Mouse (Mus musculus) bone marrow macrophage, adult 2 months (primary cell): ENCODE data around the gene Creb5. TPM values are rescaled to one million over a fixed set of nuclear protein-coding genes. Genes with fewer than 3 reads are reported as not detected.
A peak's percentile ranks its signal among the peaks of the same experiment; 100 is the strongest.

Experiments used
- H3K27ac ChIP-seq: 2 replicates; pipeline ENCODE4 v1.5.1; 2012; ENCODE audit warnings: low read depth, low read length; ENCODE audit not compliant: insufficient read depth
- H3K4me1 ChIP-seq: 2 replicates; pipeline ENCODE4 v1.6.1; 2012; ENCODE audit warnings: low read length; ENCODE audit not compliant: control insufficient read depth, insufficient read depth
- H3K4me3 ChIP-seq: 2 replicates; pipeline ENCODE4 v1.5.1; 2012; ENCODE audit warnings: mild to moderate bottlenecking, low read length, moderate library complexity; ENCODE audit not compliant: insufficient read depth
- CTCF ChIP-seq: IDR thresholded peaks from 2 replicates; pipeline ENCODE4 v1.5.1; 2012; ENCODE audit warnings: low read depth, mild to moderate bottlenecking, low read length, moderate library complexity
- POLR2A ChIP-seq: IDR thresholded peaks from 2 replicates; pipeline ENCODE4 v1.6.1; 2012; ENCODE audit warnings: mild to moderate bottlenecking, low read depth, low read length, borderline replicate concordance
- polyA plus RNA-seq: library from polyadenylated mRNA; stranded (reverse); fragments of >200 nt; gene quantifications from 2 replicates; pipeline ENCODE4 v1.2.4, GENCODE M21; 2012; ENCODE audit not compliant: missing spikeins, insufficient read depth, insufficient read length

The Creb5 gene
- polyA plus RNA-seq, 1 experiment = 26.2 TPM

DNA sequence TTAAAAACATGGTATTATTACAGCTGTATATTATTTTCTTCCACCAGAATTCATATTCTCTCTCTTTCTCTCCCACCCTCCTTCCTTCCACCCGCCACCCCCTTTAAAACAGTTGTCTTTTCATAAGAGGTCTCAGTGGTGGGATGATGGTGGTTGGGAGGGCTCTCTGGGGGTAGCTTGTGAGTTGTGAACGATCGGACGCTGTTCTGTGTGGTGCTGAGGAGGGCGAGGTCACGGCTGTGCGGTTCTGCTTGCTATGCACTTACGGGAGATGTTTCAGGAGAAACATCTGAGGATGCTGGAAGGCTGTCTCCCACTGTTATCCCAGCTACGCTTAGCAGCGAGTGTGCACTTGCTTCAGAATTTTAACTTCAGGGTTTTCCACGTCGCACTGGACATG, 287.0 kb downstream of the Creb5 start:
- Histone ChIP-seq H3K4me1 (peaks cover 64% of the 10 kb centered on the region), H3K4me3 (peak overlapping the region; percentile 69), H3K27ac (no peak overlapping the region)
- no peak for TF ChIP-seq POLR2A
- no peak for TF ChIP-seq CTCF

DNA sequence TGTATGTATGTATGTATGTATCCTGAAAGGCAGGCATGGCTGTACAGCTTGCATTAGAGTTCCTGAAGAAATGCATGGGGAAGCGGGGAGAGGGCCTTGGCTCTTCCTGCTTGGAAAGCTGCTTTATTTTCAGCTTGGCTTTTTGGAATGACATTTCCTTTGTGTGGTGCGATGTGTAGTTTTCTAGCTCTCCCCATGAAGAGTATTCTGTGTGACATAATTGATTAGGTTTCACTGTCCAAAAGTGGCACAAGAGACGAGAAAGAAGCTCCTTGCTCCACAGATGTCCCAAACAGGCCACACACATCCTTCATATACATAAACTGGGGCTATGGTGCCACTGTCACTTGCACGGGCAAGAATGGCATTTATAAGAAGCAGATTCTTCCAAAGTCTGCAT, 288.1 kb downstream of the Creb5 start:
- Histone ChIP-seq H3K27ac (no peak overlapping the region), H3K4me1 (peaks cover 58% of the 10 kb centered on the region), H3K4me3 (0 out of 2 replicates have a peak overlapping the region, but pooled peaks have one; percentile 17)
- TF ChIP-seq CTCF = no peak
- no peak for TF ChIP-seq POLR2A

DNA sequence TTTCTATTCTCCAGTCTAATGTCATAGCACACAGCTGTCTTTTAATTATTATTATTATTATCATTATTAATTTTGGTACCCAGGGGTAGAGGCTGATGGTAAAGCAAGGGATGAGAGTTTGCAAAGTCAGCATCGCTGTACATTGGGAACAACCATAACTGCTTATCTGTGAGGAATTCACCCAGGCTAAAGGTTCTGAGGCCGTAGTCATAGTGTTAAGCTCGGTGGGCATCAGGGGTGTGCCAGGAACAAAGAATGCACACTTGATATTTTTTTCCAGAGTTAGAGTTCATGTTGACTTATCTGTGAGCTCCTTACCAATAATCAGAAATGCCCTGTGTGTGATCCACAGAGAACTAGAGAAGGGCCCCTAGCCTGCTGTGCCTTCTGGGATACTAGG, 288.8 kb downstream of the Creb5 start:
- H3K4me1 ChIP-seq = peaks cover 57% of the 10 kb centered on the region
- no peak overlapping the region for H3K27ac ChIP-seq
- H3K4me3 ChIP-seq = no peak overlapping the region
- TF ChIP-seq POLR2A = no peak
- TF ChIP-seq CTCF = no peak

DNA sequence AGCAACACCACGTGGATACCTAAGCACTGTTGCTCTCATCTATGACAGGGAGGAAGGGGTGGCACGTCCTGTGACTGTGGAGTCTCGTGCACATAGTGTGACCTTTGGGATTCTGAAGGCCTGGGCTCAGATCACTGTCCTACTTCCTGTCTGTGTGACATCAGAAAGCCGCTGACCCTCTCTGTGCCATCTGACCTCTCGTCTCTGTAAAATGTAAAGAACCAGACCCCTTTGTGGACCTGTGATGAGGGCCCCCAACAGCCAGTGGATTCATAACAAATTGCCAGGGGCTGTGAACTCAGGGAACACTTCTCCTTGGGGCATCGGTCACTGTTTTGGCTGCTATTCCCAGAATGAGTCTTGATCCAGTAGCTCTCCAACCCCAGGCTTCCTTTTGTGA, 289.8 kb downstream of the Creb5 start:
- H3K4me3 ChIP-seq = no peak overlapping the region
- H3K4me1 ChIP-seq = peaks cover 54% of the 10 kb centered on the region

DNA sequence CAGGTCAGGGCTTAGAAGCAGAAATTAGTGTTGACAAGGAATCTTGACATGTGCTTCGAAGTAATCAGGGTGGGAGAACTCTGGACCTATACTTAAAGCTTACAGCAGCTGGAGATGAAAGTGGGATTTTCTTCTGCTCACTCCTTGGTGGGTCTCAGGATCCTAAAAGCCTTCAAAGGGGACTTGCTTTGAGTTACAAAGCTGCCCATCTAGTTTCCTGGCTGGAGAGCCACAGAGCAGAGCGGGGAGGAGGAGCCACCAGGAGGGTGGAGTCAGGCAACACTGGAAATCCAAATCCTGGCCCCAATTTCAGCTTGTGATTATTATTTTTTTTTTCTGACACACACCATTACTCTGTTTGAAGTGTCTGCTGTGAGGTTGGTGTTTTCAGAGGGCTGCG, 290.7 kb downstream of the Creb5 start:
- no peak overlapping the region for H3K4me3 ChIP-seq
- H3K27ac ChIP-seq = no peak overlapping the region
- peaks cover 50% of the 10 kb centered on the region for H3K4me1 ChIP-seq
- TF ChIP-seq POLR2A (no peak), CTCF (no peak)

More for the DNA sequence above, 289.8 kb downstream of the Creb5 start:
- TF ChIP-seq CTCF (no peak), POLR2A (no peak)
- no peak overlapping the region for H3K27ac ChIP-seq

DNA sequence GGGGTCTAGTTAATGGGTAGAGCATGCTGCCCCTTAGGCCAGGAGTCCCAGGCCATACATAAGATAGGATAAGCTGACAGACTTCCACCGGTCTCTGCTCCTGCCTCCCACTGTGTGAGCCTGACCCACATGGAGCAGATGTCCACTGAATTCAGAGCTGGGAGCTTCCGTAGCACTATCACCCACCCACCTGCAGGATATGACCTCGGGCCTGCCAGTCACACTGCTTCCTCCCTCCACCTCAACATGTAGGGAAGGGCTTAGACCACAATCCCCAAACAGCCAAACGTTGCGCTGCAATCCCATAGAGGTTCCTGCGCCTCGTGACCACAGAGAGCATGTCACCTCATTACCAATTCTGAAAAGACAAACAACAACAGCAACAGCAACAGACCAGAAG, 293.3 kb downstream of the Creb5 start:
- H3K4me3 ChIP-seq = no peak overlapping the region

DNA sequence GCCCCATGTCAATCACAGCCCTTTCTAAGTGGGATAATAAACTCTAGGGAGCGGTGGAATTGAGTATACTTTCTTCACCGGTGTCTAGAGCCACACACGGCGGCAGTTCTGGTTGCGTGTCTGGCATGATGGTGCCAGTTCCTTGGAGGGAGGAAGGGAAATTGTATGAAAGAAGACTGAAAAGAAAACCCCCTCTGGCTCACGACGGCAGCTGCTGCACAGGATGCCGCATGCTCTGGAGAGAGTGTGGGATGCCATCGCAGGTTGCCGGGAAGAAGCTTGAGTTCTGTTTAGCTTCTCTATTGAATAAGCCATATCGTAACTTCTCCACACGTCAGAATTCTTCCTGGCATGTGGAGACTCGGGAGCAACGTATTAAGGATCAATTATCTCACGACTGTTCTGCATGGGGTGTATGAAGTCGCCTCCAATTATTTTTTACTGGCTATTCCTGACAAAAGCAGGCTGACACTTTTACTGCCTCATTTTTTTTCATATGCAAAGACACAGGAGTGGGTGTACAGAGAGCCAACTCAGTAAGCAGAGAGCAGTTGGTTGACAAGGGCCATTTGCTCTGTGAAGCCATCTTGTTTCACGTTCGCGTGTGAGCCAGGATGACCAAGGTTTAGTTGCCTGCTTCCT, 296.3 kb downstream of the Creb5 start:
- H3K27ac ChIP-seq = no peak overlapping the region
- no peak for TF ChIP-seq CTCF
- no peak for TF ChIP-seq POLR2A
- H3K4me1 ChIP-seq = peaks cover 35% of the 10 kb centered on the region
- no peak overlapping the region for H3K4me3 ChIP-seq

More for the DNA sequence above, 293.3 kb downstream of the Creb5 start:
- TF ChIP-seq POLR2A = no peak
- no peak for TF ChIP-seq CTCF
- H3K4me1 ChIP-seq = peaks cover 56% of the 10 kb centered on the region
- H3K27ac ChIP-seq = no peak overlapping the region

DNA sequence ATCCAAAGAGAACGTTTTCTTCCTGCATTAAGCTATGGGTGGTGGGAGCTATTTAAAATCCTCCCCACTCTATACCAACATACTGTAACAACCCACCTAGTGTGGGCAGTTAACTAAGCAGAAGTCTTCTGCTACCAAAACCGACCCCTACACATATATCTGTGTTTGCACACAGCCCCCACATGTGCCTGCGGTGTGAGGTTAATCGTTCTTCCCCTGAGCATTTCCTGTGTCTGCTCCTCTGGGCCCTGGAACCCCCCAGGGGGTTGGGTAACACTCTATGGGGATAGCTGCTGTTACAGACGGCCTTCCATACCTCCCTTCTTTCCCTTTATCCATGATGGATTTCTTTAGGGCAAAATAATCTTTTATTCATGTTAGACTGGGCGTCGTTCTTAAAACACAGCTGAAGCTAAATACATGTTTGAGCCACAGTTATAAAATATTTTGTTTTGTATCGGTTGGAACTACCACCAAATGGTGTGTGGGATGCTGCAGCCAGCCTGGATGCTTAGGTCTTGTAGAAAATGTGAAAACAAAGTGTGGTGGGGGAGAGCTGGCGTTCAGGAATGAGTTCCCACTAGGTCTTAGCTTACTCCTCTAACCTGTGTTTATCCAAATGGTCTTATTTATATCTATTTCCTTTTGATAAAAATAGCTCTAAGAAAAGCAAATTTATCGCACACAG, 297.8 kb downstream of the Creb5 start:
- Histone ChIP-seq H3K4me1 (peaks cover 41% of the 10 kb centered on the region), H3K27ac (no peak overlapping the region), H3K4me3 (no peak overlapping the region)
- no peak for TF ChIP-seq CTCF
- TF ChIP-seq POLR2A = no peak

DNA sequence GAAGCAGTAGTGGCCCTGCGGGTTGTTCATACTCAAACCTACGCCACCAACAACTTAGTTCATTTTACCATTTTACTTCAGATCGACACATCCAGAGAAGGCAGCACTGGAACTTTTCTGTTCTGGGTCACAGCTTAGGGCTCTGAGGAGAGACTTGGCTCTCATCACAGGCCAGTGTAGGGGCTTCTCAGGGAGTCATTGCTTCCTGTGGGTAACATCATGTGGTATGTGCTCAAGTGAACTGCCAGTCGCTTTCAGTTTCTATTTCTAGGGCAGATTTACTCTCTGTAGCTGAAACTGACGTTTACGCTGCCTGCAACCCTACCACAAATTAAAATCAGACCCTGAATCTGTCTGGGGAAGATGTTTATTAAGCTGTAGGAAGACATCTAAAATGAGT, 302.7 kb downstream of the Creb5 start:
- peak overlapping the region; percentile 68 for H3K27ac ChIP-seq

DNA sequence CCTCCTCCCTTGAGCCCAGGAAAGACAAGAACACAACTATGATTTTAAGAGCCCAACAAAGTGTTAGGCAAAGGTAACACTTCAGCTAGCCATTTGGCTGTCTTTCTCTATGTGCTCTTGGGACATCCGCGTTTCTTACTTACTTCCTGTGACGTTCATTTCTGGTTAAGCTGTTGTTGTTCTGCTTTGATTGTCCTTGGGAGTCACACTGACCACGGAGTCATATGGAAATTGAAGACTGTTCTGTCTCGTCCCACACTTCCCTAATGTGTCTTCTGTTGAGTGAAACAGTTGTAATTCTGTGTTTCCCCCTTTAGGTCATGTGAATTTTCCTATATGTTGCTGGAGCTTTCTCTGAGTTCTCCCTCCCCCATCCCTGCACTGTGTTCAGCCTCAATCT, 305.2 kb downstream of the Creb5 start:
- Histone ChIP-seq H3K4me3 (0 out of 2 replicates have a peak overlapping the region, but pooled peaks have one; percentile 4), H3K4me1 (peaks cover 47% of the 10 kb centered on the region), H3K27ac (peak overlapping the region; percentile 83)
- no peak for TF ChIP-seq CTCF
- TF ChIP-seq POLR2A = no peak

More for the DNA sequence above, 302.7 kb downstream of the Creb5 start:
- Histone ChIP-seq H3K4me3 (peak overlapping the region; percentile 25; the same call in 1 of the 2 replicates), H3K4me1 (peaks cover 45% of the 10 kb centered on the region)
- no peak for TF ChIP-seq POLR2A
- TF ChIP-seq CTCF = no peak
